In genomic region chr13:48643072-48643471, GRCm38 (mm10) we compare ENCODE assay signal across 30 mouse cellular contexts. TPM values are rescaled to one million over a fixed set of nuclear protein-coding genes. Genes with fewer than 3 reads are reported as not detected.
DNase-seq lines count a peak whose midpoint lies in the region; ATAC-seq and TF ChIP-seq lines count a peak whose summit lies in the region.
"Had no signal": no experiment of that assay in that cellular context is flagged by ENCODE, and none has a peak within 500 bp of the region (broad histone marks: within the 10 kb centered on the region; RNA-seq: fewer than 3 reads in every experiment).

No protein-coding gene starts in this region.

- TF ChIP-seq EP300 in heart, adult 2 months (IDR thresholded peaks at IDR 0.05; ENCODE audit: insufficient read depth, low read depth, low read length), result no peak
- no peak for TF ChIP-seq EP300 in MEL (IDR thresholded peaks at IDR 0.05; ENCODE audit: low read depth in 1 of 2, low read length in 2 of 2)

- no peaks in the 10 kb centered on the region for H3K36me3 ChIP-seq in heart, embryonic 10.5 days
- no peaks in the 10 kb centered on the region for H3K36me3 ChIP-seq in heart, adult 2 months (ENCODE audit: control insufficient read depth, insufficient read depth, low read length)
- no peaks in the 10 kb centered on the region for H3K36me3 ChIP-seq in MEL (ENCODE audit: control insufficient read depth in 1 of 2, insufficient read depth in 2 of 2, low read length in 2 of 2)
- no peaks in the 10 kb centered on the region for H3K36me3 ChIP-seq in neural tube, embryonic 15.5 days
- H3K36me3 ChIP-seq: embryonic facial prominence, embryonic 12.5 days; embryonic facial prominence, embryonic 15.5 days; hindbrain, embryonic 12.5 days; hindbrain, embryonic 15.5 days had no signal

- TF ChIP-seq POLR2A in heart, adult 2 months (IDR thresholded peaks at IDR 0.05; ENCODE audit: insufficient read depth, low read depth, low read length), result no peak
- no peak for TF ChIP-seq POLR2A in MEL (IDR thresholded peaks at IDR 0.05; ENCODE audit: control insufficient read depth in 1 of 2, insufficient read depth in 1 of 2, low read depth in 1 of 2, low read length in 2 of 2, poor library complexity in 1 of 2)

- no peaks in the 10 kb centered on the region for H3K27me3 ChIP-seq in heart, embryonic 10.5 days (ENCODE audit: insufficient read depth, poor library complexity, severe bottlenecking)
- H3K27me3 ChIP-seq in heart, adult 2 months (ENCODE audit: control insufficient read depth, insufficient read depth, low read length), result no peaks in the 10 kb centered on the region
- no peaks in the 10 kb centered on the region for H3K27me3 ChIP-seq in MEL (ENCODE audit: control insufficient read depth in 1 of 2, insufficient read depth in 2 of 2, low read length in 2 of 2)
- no peaks in the 10 kb centered on the region for H3K27me3 ChIP-seq in neural tube, embryonic 15.5 days (replicated peaks)
- H3K27me3 ChIP-seq: embryonic facial prominence, embryonic 12.5 days; embryonic facial prominence, embryonic 15.5 days; hindbrain, embryonic 12.5 days; hindbrain, embryonic 15.5 days had no signal

- no peak overlapping the region for H3K4me2 ChIP-seq in neural tube, embryonic 15.5 days
- H3K4me2 ChIP-seq: embryonic facial prominence, embryonic 12.5 days; embryonic facial prominence, embryonic 15.5 days; heart, embryonic 11.5 days; hindbrain, embryonic 12.5 days; hindbrain, embryonic 15.5 days had no signal

- no peak for TF ChIP-seq CTCF in heart, adult 2 months (IDR thresholded peaks at IDR 0.05)
- TF ChIP-seq CTCF in MEL (IDR thresholded peaks at IDR 0.05 in 2 of 3, conservative IDR thresholded peaks at IDR 0.05 in 1 of 3; ENCODE audit: control insufficient read depth in 1 of 3, insufficient read depth in 1 of 3, low read depth in 2 of 3, low read length in 3 of 3, poor library complexity in 1 of 3, severe bottlenecking in 1 of 3), result no peak

- no peaks in the 10 kb centered on the region for H3K79me2 ChIP-seq in heart, adult 2 months (replicated peaks; ENCODE audit: control insufficient read depth, insufficient read depth, low read length)
- H3K79me2 ChIP-seq in MEL (ENCODE audit: control insufficient read depth, insufficient read depth, low read length, poor library complexity), result no peaks in the 10 kb centered on the region

- no peak for TF ChIP-seq RAD21 in MEL (IDR thresholded peaks at IDR 0.05; ENCODE audit: low read depth, low read length)

- ATAC-seq in neural tube, embryonic 15.5 days (ENCODE audit: low FRiP score), result no peak
- ATAC-seq: forebrain, embryonic 14.5 days; forebrain, postnatal 0 days; Patski had no signal

- H3K4me3 ChIP-seq in heart, embryonic 10.5 days, result no peak overlapping the region
- no peak overlapping the region for H3K4me3 ChIP-seq in heart, adult 2 months
- no peak overlapping the region for H3K4me3 ChIP-seq in MEL (ENCODE audit: control insufficient read depth in 1 of 2, insufficient read depth in 1 of 2, low read depth in 2 of 2, low read length in 2 of 2)
- H3K4me3 ChIP-seq in neural tube, embryonic 15.5 days (replicated peaks), result no peak overlapping the region
- H3K4me3 ChIP-seq: embryonic facial prominence, embryonic 12.5 days; embryonic facial prominence, embryonic 15.5 days; gastrocnemius, adult 2 months; hindbrain, embryonic 12.5 days; hindbrain, embryonic 15.5 days had no signal

- 83% methylated on average over 6 of the region's 6 CpGs for WGBS in heart, embryonic 10.5 days
- WGBS in heart, adult 2 months, result 77% methylated on average over 6 of the region's 6 CpGs
- 88% methylated on average over 6 of the region's 6 CpGs for WGBS in neural tube, embryonic 15.5 days

- no peaks in the 10 kb centered on the region for H3K9me3 ChIP-seq in heart, embryonic 10.5 days
- H3K9me3 ChIP-seq in MEL (replicated peaks; ENCODE audit: insufficient read depth, low read length), result no peaks in the 10 kb centered on the region
- no peaks in the 10 kb centered on the region for H3K9me3 ChIP-seq in neural tube, embryonic 15.5 days (replicated peaks)
- H3K9me3 ChIP-seq: embryonic facial prominence, embryonic 12.5 days; embryonic facial prominence, embryonic 15.5 days; hindbrain, embryonic 12.5 days; hindbrain, embryonic 15.5 days had no signal

- intact Hi-C loops in heart, adult 2 months (cut with DNase I), result no loop called here

- no peak overlapping the region for H3K9ac ChIP-seq in heart, adult 2 months (ENCODE audit: low read depth, low read length)
- no peak overlapping the region for H3K9ac ChIP-seq in MEL (ENCODE audit: control insufficient read depth, low read depth, low read length, poor library complexity, severe bottlenecking)
- no peak overlapping the region for H3K9ac ChIP-seq in neural tube, embryonic 15.5 days (replicated peaks)
- H3K9ac ChIP-seq: embryonic facial prominence, embryonic 12.5 days; embryonic facial prominence, embryonic 15.5 days; forebrain, postnatal 0 days; hindbrain, embryonic 12.5 days; hindbrain, embryonic 15.5 days had no signal

- DNase-seq in heart, embryonic 10.5 days (ENCODE audit: low spot score), result peak; percentile 19
- no peak for DNase-seq in heart, adult 2 months
- peak; percentile 21 for DNase-seq in A20 (ENCODE audit: low read depth, low spot score)
- DNase-seq in MEL (ENCODE audit: low read depth, low spot score), result no peak
- DNase-seq in spleen, adult 18-20 months, result no peak
- no peak for DNase-seq in ovary, adult 18-20 months (ENCODE audit: low spot score)
- DNase-seq: adrenal gland, postnatal 14 days; cerebellum, adult 11 months; cerebellum, adult 2 months; cerebellum, adult 9-11 months; cerebellum, postnatal 25 days; forebrain, postnatal 0 days; gastrocnemius, adult 2 months; gastrocnemius, postnatal 25 days; heart, adult 18-20 months had no signal

- no peaks in the 10 kb centered on the region for H3K4me1 ChIP-seq in heart, embryonic 10.5 days
- no peaks in the 10 kb centered on the region for H3K4me1 ChIP-seq in heart, adult 2 months (ENCODE audit: control insufficient read depth, insufficient read depth, low read length)
- no peaks in the 10 kb centered on the region for H3K4me1 ChIP-seq in MEL (ENCODE audit: control insufficient read depth in 1 of 2, insufficient read depth in 2 of 2, low read length in 2 of 2)
- no peaks in the 10 kb centered on the region for H3K4me1 ChIP-seq in neural tube, embryonic 15.5 days
- H3K4me1 ChIP-seq: embryonic facial prominence, embryonic 12.5 days; embryonic facial prominence, embryonic 15.5 days; hindbrain, embryonic 12.5 days; hindbrain, embryonic 15.5 days had no signal

- H3K27ac ChIP-seq in heart, embryonic 10.5 days, result no peak overlapping the region
- no peak overlapping the region for H3K27ac ChIP-seq in heart, adult 2 months
- H3K27ac ChIP-seq in MEL (ENCODE audit: control insufficient read depth, low read depth, low read length), result no peak overlapping the region
- no peak overlapping the region for H3K27ac ChIP-seq in neural tube, embryonic 15.5 days (replicated peaks)
- H3K27ac ChIP-seq: embryonic facial prominence, embryonic 12.5 days; embryonic facial prominence, embryonic 15.5 days; gastrocnemius, adult 2 months; hindbrain, embryonic 12.5 days; hindbrain, embryonic 15.5 days had no signal

TF ChIP-seq in MEL, 35 proteins besides CTCF, POLR2A, EP300 and RAD21:
- TF ChIP-seq TBP (IDR thresholded peaks at IDR 0.05; ENCODE audit: low read depth, low read length) (no peak), USF1 (IDR thresholded peaks at IDR 0.05; ENCODE audit: low read depth, low read length) (peak; percentile 36; the same call in 1 of the 2 replicates)

RNA-seq across cellular contexts. Expression of gene Ptpdc1, which starts 17.6 kb away (rescaled TPM):
- polyA plus RNA-seq in heart, embryonic 10.5 days (2016; fragmentation: Nextera tagmentation; extraction: Ambion mirVana), result 5.1 and 7.0 TPM in 2 replicates
- total RNA-seq in heart, adult 2 months (2021), result 1 to 10 TPM; 4.6 to 5.6 TPM
- polyA plus RNA-seq in heart, adult 2 months (2012; rRNA removed), result 1.7 and 3.2 TPM in 2 replicates
- 2.8 and 3.3 TPM in 2 replicates for total RNA-seq in MEL (2012; rRNA removed)
- polyA plus RNA-seq in MEL (2012; ENCODE audit: insufficient read depth in 1 of 2, insufficient read length in 2 of 2, low read depth in 1 of 2, low replicate concordance in 2 of 2, missing spikeins in 1 of 2), result 1 to 10 TPM in 1 of 2 experiments, not detected in 1; 7.6 TPM
- 15.2 and 17.5 TPM in 2 replicates for polyA plus RNA-seq in neural tube, embryonic 15.5 days (2015; fragmentation: Nextera tagmentation; extraction: Ambion mirVana)

RNA-seq across cellular contexts. Expression of gene Barx1, which starts 19.7 kb away (rescaled TPM):
- polyA plus RNA-seq in heart, embryonic 10.5 days (2016; fragmentation: Nextera tagmentation; extraction: Ambion mirVana), result 2.6 and 11.7 TPM in 2 replicates
- not detected for total RNA-seq in heart, adult 2 months (2021)
- polyA plus RNA-seq in heart, adult 2 months (2012; rRNA removed), result 0.14 TPM in 1 of 2 replicates, not detected in the other
- total RNA-seq in MEL (2012; rRNA removed), result not detected in 2 replicates
- polyA plus RNA-seq in MEL (2012; ENCODE audit: insufficient read depth in 1 of 2, insufficient read length in 2 of 2, low read depth in 1 of 2, low replicate concordance in 2 of 2, missing spikeins in 1 of 2), result not detected
- 0.14 and 0.80 TPM in 2 replicates for polyA plus RNA-seq in neural tube, embryonic 15.5 days (2015; fragmentation: Nextera tagmentation; extraction: Ambion mirVana)
- total RNA-seq: adrenal gland, adult 18-20 months; adrenal gland, postnatal 14 days; common myeloid progenitor, adult 5-6 weeks; forebrain, postnatal 0 days; gastrocnemius, adult 2 months; gastrocnemius, postnatal 25 days; heart, adult 18-20 months; heart, postnatal 25 days; hematopoietic stem cell, adult 5-6 weeks had no signal
- polyA plus RNA-seq: cerebellum, adult 2 months; forebrain, embryonic 14.5 days; forebrain, postnatal 0 days; frontal cortex, adult 2 months; gonadal fat pad, adult 2 months; heart, postnatal 0 days; hindbrain, embryonic 15.5 days; Patski had no signal

Comparison
In these comparisons a context has a peak if more than half of its experiments do, and no peak if none do; other contexts are left out.
1. DNase-seq: peak in heart, embryonic 10.5 days (single experiment) and A20 (single experiment); none in heart, adult 2 months (0 of 2), MEL (single experiment), spleen, adult 18-20 months (0 of 2) and ovary, adult 18-20 months (single experiment).